Mouse (Mus musculus): ENCODE results near the gene Insr. TPM values are rescaled to one million over a fixed set of nuclear protein-coding genes. Genes with fewer than 3 reads are reported as not detected.
A peak's percentile ranks its signal among the peaks of the same experiment; 100 is the strongest.

The Insr gene
- polyA plus RNA-seq, 1 experiment = 35.7 TPM

DNA sequence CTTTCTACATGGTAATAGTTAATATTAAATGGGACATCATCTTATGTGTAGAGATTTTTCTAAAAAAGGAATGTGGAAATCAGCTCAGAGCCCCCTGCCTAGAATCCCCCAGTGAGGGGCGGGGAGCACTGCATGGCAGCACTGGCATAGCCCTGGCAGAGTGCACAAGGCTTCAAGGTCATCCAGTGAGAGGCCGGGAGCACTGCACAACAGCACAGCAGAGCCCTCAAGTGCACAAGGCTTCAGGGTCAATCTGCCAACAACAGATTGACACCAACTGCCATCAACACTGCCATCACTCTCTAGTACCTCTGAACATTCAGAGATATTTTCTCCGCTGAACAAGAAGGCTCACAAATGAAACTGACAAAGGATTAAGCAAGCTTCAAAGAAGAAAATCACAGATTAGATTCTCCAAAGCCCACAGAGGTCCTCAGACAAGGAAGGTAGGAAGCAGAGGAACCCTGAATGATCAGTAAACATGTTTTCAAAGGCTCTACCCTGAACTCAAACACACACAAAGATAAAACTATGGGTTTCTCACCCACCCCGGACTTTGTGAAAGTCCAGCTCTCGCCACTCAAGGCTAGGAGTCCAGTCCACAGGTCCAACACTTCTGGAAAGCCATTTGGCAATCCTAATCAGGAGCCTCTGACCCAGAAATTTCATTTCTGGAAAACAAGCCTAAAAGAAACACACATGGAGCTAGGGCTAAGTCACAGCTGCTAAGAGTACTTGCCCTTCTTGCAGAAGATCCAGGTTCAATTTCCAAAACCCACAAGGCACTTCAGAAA, 23.1 kb downstream of the Insr start:
- peak overlapping the region; percentile 53 for H3K27ac ChIP-seq (replicated peaks; ENCODE audit: low read depth, low read length)
- no peak overlapping the region for H3K4me3 ChIP-seq (ENCODE audit: insufficient read depth, low read depth, low read length)
- peaks cover 25% of the 10 kb centered on the region for H3K4me1 ChIP-seq (ENCODE audit: control insufficient read depth, insufficient read depth, insufficient read length, low read length)

DNA sequence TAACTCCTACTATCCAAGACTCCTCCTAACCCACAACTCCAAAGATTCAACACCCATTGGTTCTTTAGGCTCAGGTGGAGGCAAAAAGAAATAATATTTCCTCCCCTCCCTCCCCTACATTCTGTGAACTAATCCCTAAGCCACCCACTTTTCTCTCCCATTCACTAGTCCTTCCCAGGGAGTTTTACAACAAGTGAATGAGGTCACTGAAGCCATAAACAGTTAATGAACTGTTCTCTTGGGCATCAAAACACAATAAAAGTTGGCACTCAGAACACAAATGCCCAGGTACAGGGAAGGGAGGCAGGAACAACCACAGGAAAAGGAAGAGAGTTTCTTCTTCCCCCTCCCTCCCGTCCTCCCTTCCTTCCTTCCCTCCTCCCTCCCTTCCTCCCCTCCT, 24.1 kb downstream of the Insr start:
- Histone ChIP-seq H3K4me1 (ENCODE audit: control insufficient read depth, insufficient read depth, insufficient read length, low read length) (peaks cover 15% of the 10 kb centered on the region), H3K4me3 (ENCODE audit: insufficient read depth, low read depth, low read length) (no peak overlapping the region), H3K27ac (replicated peaks; ENCODE audit: low read depth, low read length) (peak overlapping the region; percentile 7; the same call in 1 of the 2 replicates)

DNA sequence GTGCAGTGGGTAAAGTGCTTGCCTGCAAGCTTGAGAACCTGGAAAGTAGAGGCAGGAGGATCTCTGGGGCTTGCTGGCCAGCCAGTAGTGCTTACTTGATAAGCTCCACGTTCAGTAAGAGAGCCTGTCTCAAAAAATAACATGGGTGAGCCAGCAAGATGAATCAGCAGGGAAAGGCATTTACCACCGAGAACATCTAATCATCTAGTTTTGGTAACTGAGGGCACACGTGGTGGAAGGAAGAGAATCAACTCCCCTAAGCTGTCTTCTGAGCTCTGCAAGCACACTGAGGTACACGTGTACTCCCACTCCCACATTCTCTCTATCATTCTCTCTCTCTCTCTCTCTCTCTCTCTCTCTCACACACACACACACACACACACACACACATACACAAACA, 26.2 kb downstream of the Insr start:
- Histone ChIP-seq H3K4me3 (ENCODE audit: insufficient read depth, low read depth, low read length) (no peak overlapping the region), H3K27ac (replicated peaks; ENCODE audit: low read depth, low read length) (0 out of 2 replicates have a peak overlapping the region, but pooled peaks have one; percentile 11), H3K4me1 (ENCODE audit: control insufficient read depth, insufficient read depth, insufficient read length, low read length) (peaks cover 15% of the 10 kb centered on the region; the same call in 1 of the 2 replicates)

DNA sequence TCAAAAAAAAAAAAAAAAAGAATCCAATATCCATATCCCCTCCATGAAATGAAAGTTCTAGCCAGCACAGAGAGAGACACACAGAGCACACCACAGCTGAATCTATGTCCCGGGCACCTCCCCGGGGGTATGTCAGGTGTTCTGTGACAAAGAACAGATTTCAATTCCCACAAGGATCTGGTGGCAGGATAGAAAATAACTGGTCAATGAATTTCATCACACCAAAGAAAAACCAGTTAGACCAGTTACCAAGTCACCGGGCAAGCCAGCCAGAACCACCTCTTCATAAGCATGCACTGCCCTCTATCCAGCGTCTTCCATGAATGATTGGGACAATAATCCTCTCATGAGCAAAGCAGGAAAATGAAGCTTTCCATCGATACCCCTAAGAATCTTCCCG, 26.8 kb downstream of the Insr start:
- Histone ChIP-seq H3K27ac (replicated peaks; ENCODE audit: low read depth, low read length) (no peak overlapping the region), H3K4me3 (ENCODE audit: insufficient read depth, low read depth, low read length) (no peak overlapping the region)

DNA sequence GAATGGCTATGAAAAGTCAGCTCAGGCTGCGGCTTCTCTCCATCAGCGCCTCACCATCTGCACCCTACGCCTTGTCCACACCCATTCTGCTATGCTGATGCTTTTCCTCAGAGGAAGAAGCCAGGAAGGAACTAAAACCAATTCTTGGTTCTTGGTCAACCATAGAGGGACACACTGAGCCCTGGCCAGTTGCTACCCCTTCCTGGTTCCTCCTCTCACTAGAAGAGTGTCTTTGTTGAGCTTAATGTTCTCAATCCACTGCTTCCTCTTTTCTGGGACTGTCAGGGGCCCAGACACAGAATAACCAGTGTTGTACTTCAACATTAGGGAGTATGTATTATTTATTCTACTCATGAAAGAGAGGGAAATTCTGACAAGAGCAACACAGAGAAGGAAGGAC, 28.3 kb downstream of the Insr start:
- peaks cover 11% of the 10 kb centered on the region; the same call in 1 of the 2 replicates for H3K4me1 ChIP-seq (ENCODE audit: control insufficient read depth, insufficient read depth, insufficient read length, low read length)
- no peak overlapping the region for H3K27ac ChIP-seq (replicated peaks; ENCODE audit: low read depth, low read length)
- no peak overlapping the region for H3K4me3 ChIP-seq (ENCODE audit: insufficient read depth, low read depth, low read length)

More for the DNA sequence above, 26.8 kb downstream of the Insr start:
- H3K4me1 ChIP-seq (ENCODE audit: control insufficient read depth, insufficient read depth, insufficient read length, low read length) = peaks cover 15% of the 10 kb centered on the region; the same call in 1 of the 2 replicates

DNA sequence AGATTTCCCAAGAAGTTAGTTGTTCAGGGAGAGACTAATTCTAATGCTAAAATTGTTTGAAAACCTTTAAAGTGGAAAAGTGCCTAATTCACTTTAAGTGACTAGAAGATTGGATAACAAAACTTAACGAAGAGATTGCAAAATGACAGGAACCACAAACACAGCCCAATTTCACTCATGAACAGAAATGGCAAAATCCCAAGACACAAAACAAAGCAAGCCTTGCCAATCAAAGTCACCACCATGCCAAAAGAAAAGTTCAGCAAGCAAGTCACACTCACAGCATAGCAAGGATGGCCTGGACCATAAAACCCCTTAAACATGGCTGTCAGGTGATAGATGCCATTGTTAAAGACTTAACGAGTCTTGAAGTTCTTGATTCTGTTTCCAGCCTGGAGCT, 29.5 kb downstream of the Insr start:
- Histone ChIP-seq H3K27ac (replicated peaks; ENCODE audit: low read depth, low read length) (no peak overlapping the region; the same call in 1 of the 2 replicates), H3K4me1 (ENCODE audit: control insufficient read depth, insufficient read depth, insufficient read length, low read length) (peaks cover 11% of the 10 kb centered on the region; the same call in 1 of the 2 replicates), H3K4me3 (ENCODE audit: insufficient read depth, low read depth, low read length) (no peak overlapping the region)

DNA sequence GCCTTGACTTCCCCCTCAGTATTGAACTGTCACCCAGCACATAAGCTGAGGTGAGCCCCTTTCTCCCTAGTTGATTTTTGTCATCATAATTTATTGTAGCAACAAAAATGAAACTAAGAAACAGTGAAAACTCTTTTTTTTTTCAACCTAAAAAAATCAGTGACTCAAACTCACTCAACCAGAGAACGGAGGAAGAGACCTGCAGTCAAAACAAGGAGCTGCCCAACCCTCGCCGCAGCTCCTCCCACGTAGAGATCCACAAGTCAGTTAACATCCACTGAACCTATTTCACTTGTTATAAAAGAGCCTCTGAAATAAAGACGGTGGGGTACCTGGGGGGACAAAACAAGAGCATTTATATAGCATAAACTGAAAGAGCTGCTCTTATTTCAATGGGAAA, 30.7 kb downstream of the Insr start:
- Histone ChIP-seq H3K4me3 (ENCODE audit: insufficient read depth, low read depth, low read length) (no peak overlapping the region), H3K27ac (replicated peaks; ENCODE audit: low read depth, low read length) (no peak overlapping the region), H3K4me1 (ENCODE audit: control insufficient read depth, insufficient read depth, insufficient read length, low read length) (peaks cover 12% of the 10 kb centered on the region; the same call in 1 of the 2 replicates)

DNA sequence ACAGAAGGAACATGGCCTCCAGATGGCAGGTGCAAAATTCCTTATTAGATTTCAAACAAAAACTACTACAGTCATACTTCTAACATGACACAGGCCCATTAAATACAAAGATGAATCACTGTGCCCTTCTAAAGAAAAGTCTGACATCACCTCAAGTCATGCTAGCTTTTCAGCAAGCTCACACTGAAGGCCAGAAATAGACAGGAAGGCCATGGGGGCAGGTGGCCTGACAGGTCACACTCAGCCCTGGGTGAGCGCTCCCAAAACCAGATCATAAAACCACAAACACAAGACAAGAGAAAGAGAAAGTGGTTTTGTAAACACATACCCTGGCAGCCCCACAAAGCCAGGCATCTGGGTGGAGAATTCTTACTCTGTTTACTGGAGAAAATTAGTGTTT, 32.3 kb downstream of the Insr start:
- Histone ChIP-seq H3K4me3 (ENCODE audit: insufficient read depth, low read depth, low read length) (no peak overlapping the region), H3K4me1 (ENCODE audit: control insufficient read depth, insufficient read depth, insufficient read length, low read length) (peaks cover 8% of the 10 kb centered on the region), H3K27ac (replicated peaks; ENCODE audit: low read depth, low read length) (no peak overlapping the region)

DNA sequence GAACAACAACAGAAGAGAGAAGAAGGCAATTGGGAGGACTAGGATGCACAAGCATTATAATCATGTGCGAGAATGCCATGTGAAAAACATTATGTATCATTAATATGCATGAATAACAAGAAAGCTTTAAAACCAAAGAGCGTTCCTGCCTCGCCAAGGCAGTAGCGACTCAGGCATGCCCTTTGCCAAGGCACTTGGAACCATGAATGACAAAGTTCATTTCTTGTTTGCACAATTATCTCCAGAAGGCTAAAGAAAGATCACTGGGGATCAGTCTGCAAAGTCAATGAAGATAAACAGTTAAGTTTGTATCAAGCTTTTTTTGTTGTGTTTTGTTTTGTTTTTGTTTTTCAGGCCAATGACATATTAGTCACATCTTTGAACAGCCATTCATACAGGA, 36.2 kb downstream of the Insr start:
- Histone ChIP-seq H3K4me1 (ENCODE audit: control insufficient read depth, insufficient read depth, insufficient read length, low read length) (peaks cover 8% of the 10 kb centered on the region), H3K4me3 (ENCODE audit: insufficient read depth, low read depth, low read length) (no peak overlapping the region), H3K27ac (replicated peaks; ENCODE audit: low read depth, low read length) (no peak overlapping the region)

DNA sequence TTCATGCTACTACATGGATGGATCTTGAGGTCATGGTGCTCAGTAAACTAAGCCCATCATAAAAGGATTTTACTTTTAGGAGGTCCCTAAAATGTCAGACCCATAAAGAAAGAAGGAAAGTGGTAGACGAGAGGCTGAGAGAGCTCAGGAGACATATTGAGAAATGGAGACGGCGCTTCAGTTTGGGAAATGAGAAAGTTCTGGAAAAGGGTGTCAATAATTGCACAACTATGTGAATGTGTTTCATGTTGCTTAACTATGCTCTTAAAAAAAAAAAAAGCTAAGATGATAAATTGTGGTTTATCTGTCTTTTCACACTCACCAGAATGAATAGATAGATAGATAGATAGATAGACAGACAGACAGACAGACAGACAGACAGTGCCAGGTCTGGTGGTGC, 38.7 kb downstream of the Insr start:
- no peak overlapping the region for H3K4me3 ChIP-seq (ENCODE audit: insufficient read depth, low read depth, low read length)
- H3K4me1 ChIP-seq (ENCODE audit: control insufficient read depth, insufficient read depth, insufficient read length, low read length) = peaks cover 19% of the 10 kb centered on the region
- no peak overlapping the region; the same call in 1 of the 2 replicates for H3K27ac ChIP-seq (replicated peaks; ENCODE audit: low read depth, low read length)

DNA sequence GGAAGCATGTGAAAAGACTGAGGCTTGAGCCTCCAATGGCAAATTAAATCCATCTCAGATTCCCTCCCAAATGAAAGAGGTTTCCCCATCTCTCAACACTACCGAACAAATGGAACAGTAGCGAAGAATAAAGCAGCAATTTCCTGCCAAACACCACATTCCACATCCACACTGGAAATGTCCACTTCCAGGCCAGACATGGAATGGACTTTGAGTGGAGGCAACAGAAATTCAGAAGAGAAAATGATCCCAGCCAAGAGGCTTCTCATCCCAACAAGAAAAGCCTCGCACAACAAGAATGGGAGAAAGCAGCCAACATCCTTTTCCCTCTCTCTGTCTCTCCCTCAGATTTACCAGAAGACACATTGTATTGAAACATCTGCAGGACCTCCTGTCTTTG, 39.8 kb downstream of the Insr start:
- peaks cover 19% of the 10 kb centered on the region for H3K4me1 ChIP-seq (ENCODE audit: control insufficient read depth, insufficient read depth, insufficient read length, low read length)
- peak overlapping the region; percentile 48; the same call in 1 of the 2 replicates for H3K27ac ChIP-seq (replicated peaks; ENCODE audit: low read depth, low read length)
- no peak overlapping the region for H3K4me3 ChIP-seq (ENCODE audit: insufficient read depth, low read depth, low read length)

DNA sequence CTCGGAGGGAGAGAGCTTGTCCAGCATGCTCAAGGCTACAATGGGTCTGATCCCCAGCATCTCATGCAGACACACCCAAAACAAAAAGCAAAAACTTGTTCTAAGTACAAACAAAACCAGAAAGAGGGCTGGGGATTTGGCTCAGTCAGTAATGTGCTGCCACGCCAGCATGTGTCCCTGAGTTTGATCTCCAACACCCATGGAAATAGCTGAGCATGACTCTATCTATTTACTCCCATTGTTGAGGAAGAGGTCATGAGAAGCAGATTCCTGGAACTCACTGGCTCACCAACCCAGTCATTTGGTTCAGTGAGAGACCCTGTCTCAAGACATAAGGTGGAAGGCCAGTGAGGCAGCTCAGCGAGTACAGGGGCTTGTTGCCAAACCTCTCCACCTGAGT, 40.6 kb downstream of the Insr start:
- Histone ChIP-seq H3K4me3 (ENCODE audit: insufficient read depth, low read depth, low read length) (no peak overlapping the region), H3K4me1 (ENCODE audit: control insufficient read depth, insufficient read depth, insufficient read length, low read length) (peaks cover 19% of the 10 kb centered on the region), H3K27ac (replicated peaks; ENCODE audit: low read depth, low read length) (no peak overlapping the region)

DNA sequence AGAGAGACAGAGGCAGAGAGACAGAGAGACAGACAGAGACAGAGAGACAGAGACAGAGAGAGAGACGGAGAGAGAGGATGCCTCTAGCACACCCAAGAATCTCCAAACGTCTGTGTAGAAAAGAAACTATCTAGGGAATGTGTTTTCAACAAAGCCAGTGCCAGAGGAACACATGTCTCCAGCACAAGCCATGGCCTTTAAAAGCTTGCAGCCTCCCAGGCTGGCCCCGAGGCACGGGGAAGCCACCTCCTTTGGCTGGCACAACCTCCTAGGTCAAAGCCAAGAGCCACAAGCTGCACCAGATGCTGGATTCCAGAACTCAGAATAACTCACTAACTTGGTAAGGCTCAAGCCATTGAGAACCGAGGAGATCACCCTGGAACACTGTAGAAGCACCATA, 42.1 kb downstream of the Insr start:
- no peak overlapping the region for H3K4me3 ChIP-seq (ENCODE audit: insufficient read depth, low read depth, low read length)
- H3K4me1 ChIP-seq (ENCODE audit: control insufficient read depth, insufficient read depth, insufficient read length, low read length) = peaks cover 15% of the 10 kb centered on the region; the same call in 1 of the 2 replicates
- no peak overlapping the region for H3K27ac ChIP-seq (replicated peaks; ENCODE audit: low read depth, low read length)

DNA sequence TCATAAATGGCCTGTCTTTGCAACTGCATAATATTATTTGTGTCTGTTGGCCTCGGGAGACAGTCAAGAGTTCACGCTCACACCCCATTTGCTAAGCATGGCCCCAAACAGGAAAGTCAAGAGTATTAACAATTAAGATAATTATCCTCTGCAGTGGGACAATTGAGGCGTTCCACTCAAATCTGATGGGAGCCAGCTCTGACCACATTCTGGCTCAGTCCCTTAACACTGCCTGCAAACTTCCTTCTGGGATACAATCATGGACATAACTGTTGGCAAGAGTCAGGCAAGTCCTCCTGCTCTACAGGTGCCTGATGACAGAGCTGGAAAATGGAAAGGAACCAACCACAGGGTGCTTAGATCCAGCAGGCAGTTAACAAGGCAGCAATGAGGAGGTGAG, 43.1 kb downstream of the Insr start:
- H3K4me3 ChIP-seq (ENCODE audit: insufficient read depth, low read depth, low read length) = no peak overlapping the region
- no peak overlapping the region for H3K27ac ChIP-seq (replicated peaks; ENCODE audit: low read depth, low read length)
- H3K4me1 ChIP-seq (ENCODE audit: control insufficient read depth, insufficient read depth, insufficient read length, low read length) = peaks cover 15% of the 10 kb centered on the region; the same call in 1 of the 2 replicates

DNA sequence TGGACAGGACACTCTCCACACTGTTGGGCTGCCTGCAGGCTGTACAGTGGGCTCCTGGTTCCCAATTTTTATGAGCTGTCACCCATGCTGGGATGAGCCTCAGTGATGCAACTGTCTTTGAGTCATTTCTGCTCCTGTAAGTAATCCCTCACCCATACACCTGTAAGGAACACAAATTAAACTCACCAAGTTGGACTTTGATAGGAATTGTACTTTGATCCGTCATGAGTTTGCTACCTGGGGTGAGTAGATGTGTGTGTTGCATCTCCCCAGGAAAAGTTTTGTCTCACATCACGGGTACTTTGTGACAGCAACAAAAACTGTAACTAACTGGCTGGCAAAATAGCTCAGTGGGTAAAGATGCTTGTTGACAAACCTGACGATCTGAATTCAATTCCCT, 44.8 kb downstream of the Insr start:
- H3K27ac ChIP-seq (replicated peaks; ENCODE audit: low read depth, low read length) = no peak overlapping the region
- no peak overlapping the region for H3K4me3 ChIP-seq (ENCODE audit: insufficient read depth, low read depth, low read length)
- peaks cover 15% of the 10 kb centered on the region; the same call in 1 of the 2 replicates for H3K4me1 ChIP-seq (ENCODE audit: control insufficient read depth, insufficient read depth, insufficient read length, low read length)

DNA sequence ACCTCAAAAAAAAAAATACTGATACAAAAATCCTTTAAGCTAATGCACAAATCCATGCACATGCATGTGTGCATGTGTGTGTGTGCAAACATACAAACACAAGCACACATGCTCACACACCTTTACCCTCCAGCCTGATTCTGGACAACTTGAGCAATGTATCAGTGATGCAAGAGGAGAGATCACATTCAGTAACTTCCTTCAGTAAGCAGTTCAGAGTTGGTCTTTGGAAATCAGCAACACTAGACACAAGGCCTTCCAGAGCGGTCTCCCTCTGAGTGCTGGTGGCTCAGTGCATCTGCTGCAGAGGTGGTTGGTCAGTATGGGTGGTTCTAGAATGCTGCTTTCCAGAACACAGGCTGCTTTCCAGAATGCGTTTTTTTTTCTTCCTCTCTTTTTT, 46.8 kb downstream of the Insr start:
- Histone ChIP-seq H3K27ac (replicated peaks; ENCODE audit: low read depth, low read length) (no peak overlapping the region), H3K4me3 (ENCODE audit: insufficient read depth, low read depth, low read length) (no peak overlapping the region), H3K4me1 (ENCODE audit: control insufficient read depth, insufficient read depth, insufficient read length, low read length) (peaks cover 7% of the 10 kb centered on the region; the same call in 1 of the 2 replicates)

Data from brown adipose tissue, adult 24 weeks (tissue).